Mouse (Mus musculus): ENCODE results near the gene 4931422A03Rik.

GRCm38 (mm10) chr2:103958634-103959033 is 69.5 kb downstream of the 4931422A03Rik start:
- TF ChIP-seq CTCF (conservative IDR thresholded peaks at IDR 0.05; ENCODE audit: low read length) = no peak
- no peak for TF ChIP-seq NANOG (IDR thresholded peaks at IDR 0.05; ENCODE audit: borderline replicate concordance, low read length)
- TF ChIP-seq POU5F1 (IDR thresholded peaks at IDR 0.05; ENCODE audit: borderline replicate concordance, low read length) = no peak

Measured in E14TG2a.4 (cell line).